Mouse (Mus musculus): Measurements from ENCODE around the gene Enah. TPM values are rescaled to one million over a fixed set of nuclear protein-coding genes. Genes with fewer than 3 reads are reported as not detected.

Enah gene
- 207 TPM for polyA plus RNA-seq (2014; fragmentation: Illumina TruSeq; extraction: RNeasy Lipid Tissue Mini Kit (QIAGEN cat#74804); ENCODE audit: low read depth, low replicate concordance)

GRCm38 (mm10) chr1:182019926-182020801, at the start of gene Enah:
Enah (minus strand) TSS chr1:182019990.

Other genes starting within 250 kb of the Enah start
- 29.9 TPM for gene Lbr, start 176.9 kb downstream of the Enah start, polyA plus RNA-seq (2014; fragmentation: Illumina TruSeq; extraction: RNeasy Lipid Tissue Mini Kit (QIAGEN cat#74804); ENCODE audit: low read depth, low replicate concordance)
- 350 TPM for gene Srp9, start 104.7 kb upstream of the Enah start, polyA plus RNA-seq (2014; fragmentation: Illumina TruSeq; extraction: RNeasy Lipid Tissue Mini Kit (QIAGEN cat#74804); ENCODE audit: low read depth, low replicate concordance)
- gene Vmn1r1, start 144.5 kb upstream of the Enah start, polyA plus RNA-seq (2014; fragmentation: Illumina TruSeq; extraction: RNeasy Lipid Tissue Mini Kit (QIAGEN cat#74804); ENCODE audit: low read depth, low replicate concordance) = not detected